Mouse (Mus musculus): ENCODE results near the gene Mob2. TPM values are rescaled to one million over a fixed set of nuclear protein-coding genes. Genes with fewer than 3 reads are reported as not detected.

Gene Mob2
- polyA plus RNA-seq, 1 experiment from 2014 or later, result 47.5 TPM

- H3K4me1 ChIP-seq (ENCODE audit: control insufficient read depth, insufficient read depth, low read length), result peaks cover 3% of the 10 kb centered on the region; the same call in 1 of the 2 replicates
- H3K27me3 ChIP-seq (ENCODE audit: control insufficient read depth, insufficient read depth, low read depth, low read length), result no peaks in the 10 kb centered on the region
- no peak overlapping the region for H3K4me3 ChIP-seq (ENCODE audit: low read depth, low read length)
- 64% methylated on average over 2 of the region's 2 CpGs for WGBS
- ATAC-seq, result no peak
- no peak overlapping the region for H3K27ac ChIP-seq (ENCODE audit: low read length)
- no peak overlapping the region for H3K9ac ChIP-seq (ENCODE audit: low read depth, low read length)
- H3K36me3 ChIP-seq (ENCODE audit: control insufficient read depth, insufficient read depth, low read length), result no peaks in the 10 kb centered on the region
- H3K9me3 ChIP-seq (replicated peaks; ENCODE audit: control insufficient read depth, low read length, poor library complexity, severe bottlenecking), result no peaks in the 10 kb centered on the region
- no peak overlapping the region for H3K4me2 ChIP-seq (ENCODE audit: low read length)
These were observed 41.2 kb downstream of the Mob2 start for GRCm38 (mm10) chr7:142019699-142020098.

- no peak for ATAC-seq
These were observed 44.3 kb downstream of the Mob2 start for GRCm38 (mm10) chr7:142016562-142016961.

GRCm38 (mm10) chr7:142001597-142002340, 59.1 kb downstream of the Mob2 start:
- ATAC-seq, result no peak
- Histone ChIP-seq H3K36me3 (ENCODE audit: control insufficient read depth, insufficient read depth, low read length) (peaks cover 45% of the 10 kb centered on the region), H3K9ac (ENCODE audit: low read depth, low read length) (no peak overlapping the region), H3K4me1 (ENCODE audit: control insufficient read depth, insufficient read depth, low read length) (no peaks in the 10 kb centered on the region), H3K4me3 (ENCODE audit: low read depth, low read length) (no peak overlapping the region), H3K27me3 (ENCODE audit: control insufficient read depth, insufficient read depth, low read depth, low read length) (no peaks in the 10 kb centered on the region), H3K4me2 (ENCODE audit: low read length) (no peak overlapping the region), H3K27ac (ENCODE audit: low read length) (0 out of 2 replicates have a peak overlapping the region, but pooled peaks have one; percentile 13), H3K9me3 (replicated peaks; ENCODE audit: control insufficient read depth, low read length, poor library complexity, severe bottlenecking) (no peaks in the 10 kb centered on the region)
- 79% methylated on average over 21 of the region's 22 CpGs for WGBS

More at GRCm38 (mm10) chr7:142016562-142016961, 44.3 kb downstream of the Mob2 start:
- no peaks in the 10 kb centered on the region for H3K9me3 ChIP-seq (replicated peaks; ENCODE audit: control insufficient read depth, low read length, poor library complexity, severe bottlenecking)
- H3K4me2 ChIP-seq (ENCODE audit: low read length), result no peak overlapping the region
- H3K4me3 ChIP-seq (ENCODE audit: low read depth, low read length), result no peak overlapping the region
- 43% methylated on average over 1 of the region's 1 CpGs for WGBS
- H3K36me3 ChIP-seq (ENCODE audit: control insufficient read depth, insufficient read depth, low read length), result peaks cover 2% of the 10 kb centered on the region; the same call in 1 of the 2 replicates
- H3K4me1 ChIP-seq (ENCODE audit: control insufficient read depth, insufficient read depth, low read length), result no peaks in the 10 kb centered on the region
- no peak overlapping the region for H3K9ac ChIP-seq (ENCODE audit: low read depth, low read length)
- H3K27me3 ChIP-seq (ENCODE audit: control insufficient read depth, insufficient read depth, low read depth, low read length), result no peaks in the 10 kb centered on the region
- H3K27ac ChIP-seq (ENCODE audit: low read length), result no peak overlapping the region

GRCm38 (mm10) chr7:142000661-142001060, 60.2 kb downstream of the Mob2 start:
- Histone ChIP-seq H3K4me1 (ENCODE audit: control insufficient read depth, insufficient read depth, low read length) (no peaks in the 10 kb centered on the region), H3K4me3 (ENCODE audit: low read depth, low read length) (no peak overlapping the region), H3K9ac (ENCODE audit: low read depth, low read length) (no peak overlapping the region), H3K36me3 (ENCODE audit: control insufficient read depth, insufficient read depth, low read length) (peaks cover 45% of the 10 kb centered on the region), H3K4me2 (ENCODE audit: low read length) (no peak overlapping the region), H3K27me3 (ENCODE audit: control insufficient read depth, insufficient read depth, low read depth, low read length) (no peaks in the 10 kb centered on the region), H3K9me3 (replicated peaks; ENCODE audit: control insufficient read depth, low read length, poor library complexity, severe bottlenecking) (no peaks in the 10 kb centered on the region), H3K27ac (ENCODE audit: low read length) (no peak overlapping the region)
- ATAC-seq, result no peak
- 100% methylated on average over 3 of the region's 3 CpGs for WGBS

GRCm38 (mm10) chr7:141994121-141994520, 66.7 kb downstream of the Mob2 start:
- ATAC-seq, result no peak
- H3K27me3 ChIP-seq (ENCODE audit: control insufficient read depth, insufficient read depth, low read depth, low read length), result no peaks in the 10 kb centered on the region
- H3K9ac ChIP-seq (ENCODE audit: low read depth, low read length), result no peak overlapping the region
- H3K27ac ChIP-seq (ENCODE audit: low read length), result no peak overlapping the region
- WGBS, result 99% methylated on average over 4 of the region's 4 CpGs
- no peak overlapping the region for H3K4me3 ChIP-seq (ENCODE audit: low read depth, low read length)
- peaks cover 69% of the 10 kb centered on the region for H3K36me3 ChIP-seq (ENCODE audit: control insufficient read depth, insufficient read depth, low read length)
- H3K4me2 ChIP-seq (ENCODE audit: low read length), result no peak overlapping the region
- no peaks in the 10 kb centered on the region for H3K9me3 ChIP-seq (replicated peaks; ENCODE audit: control insufficient read depth, low read length, poor library complexity, severe bottlenecking)
- H3K4me1 ChIP-seq (ENCODE audit: control insufficient read depth, insufficient read depth, low read length), result no peaks in the 10 kb centered on the region

GRCm38 (mm10) chr7:141991183-141991582, 69.7 kb downstream of the Mob2 start:
- ATAC-seq, result no peak
- WGBS, result 76% methylated on average over 2 of the region's 2 CpGs
- Histone ChIP-seq H3K27me3 (ENCODE audit: control insufficient read depth, insufficient read depth, low read depth, low read length) (no peaks in the 10 kb centered on the region), H3K27ac (ENCODE audit: low read length) (no peak overlapping the region), H3K36me3 (ENCODE audit: control insufficient read depth, insufficient read depth, low read length) (peaks cover 73% of the 10 kb centered on the region), H3K9ac (ENCODE audit: low read depth, low read length) (no peak overlapping the region), H3K4me3 (ENCODE audit: low read depth, low read length) (no peak overlapping the region), H3K4me2 (ENCODE audit: low read length) (no peak overlapping the region), H3K9me3 (replicated peaks; ENCODE audit: control insufficient read depth, low read length, poor library complexity, severe bottlenecking) (no peaks in the 10 kb centered on the region), H3K4me1 (ENCODE audit: control insufficient read depth, insufficient read depth, low read length) (no peaks in the 10 kb centered on the region)

- Histone ChIP-seq H3K4me3 (ENCODE audit: low read depth, low read length) (no peak overlapping the region), H3K4me1 (ENCODE audit: control insufficient read depth, insufficient read depth, low read length) (no peaks in the 10 kb centered on the region), H3K36me3 (ENCODE audit: control insufficient read depth, insufficient read depth, low read length) (peaks cover 71% of the 10 kb centered on the region), H3K27ac (ENCODE audit: low read length) (no peak overlapping the region), H3K9ac (ENCODE audit: low read depth, low read length) (no peak overlapping the region), H3K9me3 (replicated peaks; ENCODE audit: control insufficient read depth, low read length, poor library complexity, severe bottlenecking) (no peaks in the 10 kb centered on the region), H3K4me2 (ENCODE audit: low read length) (no peak overlapping the region), H3K27me3 (ENCODE audit: control insufficient read depth, insufficient read depth, low read depth, low read length) (no peaks in the 10 kb centered on the region)
- WGBS, result 87% methylated on average over 7 of the region's 7 CpGs
- no peak for ATAC-seq
These were observed 72.5 kb downstream of the Mob2 start for GRCm38 (mm10) chr7:141988314-141988806.

GRCm38 (mm10) chr7:141981237-141981636, 79.6 kb downstream of the Mob2 start:
- Histone ChIP-seq H3K4me1 (ENCODE audit: control insufficient read depth, insufficient read depth, low read length) (peaks cover 8% of the 10 kb centered on the region; the same call in 1 of the 2 replicates), H3K36me3 (ENCODE audit: control insufficient read depth, insufficient read depth, low read length) (peaks cover 23% of the 10 kb centered on the region), H3K9ac (ENCODE audit: low read depth, low read length) (no peak overlapping the region), H3K4me2 (ENCODE audit: low read length) (no peak overlapping the region), H3K27me3 (ENCODE audit: control insufficient read depth, insufficient read depth, low read depth, low read length) (no peaks in the 10 kb centered on the region), H3K9me3 (replicated peaks; ENCODE audit: control insufficient read depth, low read length, poor library complexity, severe bottlenecking) (no peaks in the 10 kb centered on the region), H3K27ac (ENCODE audit: low read length) (no peak overlapping the region), H3K4me3 (ENCODE audit: low read depth, low read length) (no peak overlapping the region)
- no peak for ATAC-seq
- WGBS, result 95% methylated on average over 7 of the region's 7 CpGs

GRCm38 (mm10) chr7:141979247-141979646, 81.6 kb downstream of the Mob2 start:
- H3K27me3 ChIP-seq (ENCODE audit: control insufficient read depth, insufficient read depth, low read depth, low read length), result no peaks in the 10 kb centered on the region
- WGBS, result 92% methylated on average over 4 of the region's 4 CpGs
- peaks cover 8% of the 10 kb centered on the region; the same call in 1 of the 2 replicates for H3K4me1 ChIP-seq (ENCODE audit: control insufficient read depth, insufficient read depth, low read length)
- no peak overlapping the region for H3K9ac ChIP-seq (ENCODE audit: low read depth, low read length)
- H3K4me3 ChIP-seq (ENCODE audit: low read depth, low read length), result no peak overlapping the region
- no peak overlapping the region for H3K27ac ChIP-seq (ENCODE audit: low read length)
- ATAC-seq, result no peak
- H3K36me3 ChIP-seq (ENCODE audit: control insufficient read depth, insufficient read depth, low read length), result peaks cover 8% of the 10 kb centered on the region; the same call in 1 of the 2 replicates
- H3K4me2 ChIP-seq (ENCODE audit: low read length), result no peak overlapping the region
- no peaks in the 10 kb centered on the region for H3K9me3 ChIP-seq (replicated peaks; ENCODE audit: control insufficient read depth, low read length, poor library complexity, severe bottlenecking)

All from midbrain, embryonic 16.5 days (tissue).